Mouse (Mus musculus) lung, postnatal 0 days (tissue): ENCODE results near the gene Ggact. TPM values are rescaled to one million over a fixed set of nuclear protein-coding genes. Genes with fewer than 3 reads are reported as not detected.
A peak's percentile ranks its signal among the peaks of the same experiment; 100 is the strongest.

ENCODE experiments used
- ATAC-seq: fragments of 200-750 bp; cut with Nextera tagmentation; 2 replicates; pipeline ENCODE4 v1.8.0; 2017; ENCODE audit warnings: moderate library complexity
- DNase-seq: peaks from one replicate; pipeline ENCODE4 v3.0.0-alpha.2; 2016; ENCODE audit warnings: low spot score
- H3K27ac ChIP-seq: fragments of 300-500 bp; sonication (generic); 2 replicates; pipeline ENCODE4 v1.5.1; 2014; ENCODE audit warnings: antibody characterized with exemption, mild to moderate bottlenecking, low read length, mixed read lengths
- H3K27me3 ChIP-seq: fragments of 300-500 bp; sonication (generic); replicated peaks from 2 replicates; pipeline ENCODE4 v1.6.1; 2014; ENCODE audit warnings: low read length, mixed read lengths; ENCODE audit not compliant: insufficient read depth
- H3K36me3 ChIP-seq: fragments of 300-500 bp; sonication (generic); 2 replicates; pipeline ENCODE4 v1.6.1; 2014; ENCODE audit warnings: low read length, mixed read lengths; ENCODE audit not compliant: insufficient read depth
- H3K4me1 ChIP-seq: fragments of 300-500 bp; sonication (generic); 2 replicates; pipeline ENCODE4 v1.6.1; 2014; ENCODE audit warnings: antibody characterized with exemption, low read depth, low read length, mixed read lengths; ENCODE audit not compliant: insufficient read depth
- H3K4me2 ChIP-seq: fragments of 300-500 bp; sonication (generic); replicated peaks from 2 replicates; pipeline ENCODE4 v1.6.1; 2014; ENCODE audit warnings: low read depth, mild to moderate bottlenecking, low read length, moderate library complexity, mixed read lengths
- H3K4me3 ChIP-seq: fragments of 300-500 bp; sonication (generic); 2 replicates; pipeline ENCODE4 v1.5.1; 2014; ENCODE audit warnings: low read depth, low read length
- H3K9ac ChIP-seq: fragments of 300-500 bp; sonication (generic); replicated peaks from 2 replicates; pipeline ENCODE4 v1.6.1; 2014; ENCODE audit warnings: low read depth, mild to moderate bottlenecking
- H3K9me3 ChIP-seq: fragments of 300-500 bp; sonication (generic); 2 replicates; pipeline ENCODE4 v1.6.1; 2016; ENCODE audit warnings: low read length, mixed read lengths
- CTCF ChIP-seq: IDR thresholded peaks from 2 replicates; pipeline ENCODE4 v1.5.1; 2016; ENCODE audit warnings: antibody characterized with exemption, mild to moderate bottlenecking
- EP300 ChIP-seq: IDR thresholded peaks from 2 replicates; pipeline ENCODE4 v1.6.1; 2016; ENCODE audit warnings: antibody characterized with exemption, mild to moderate bottlenecking, control low read depth
- WGBS: fragments of 180-500 bp; shearing (Covaris S2); extraction: QIAGEN DNeasy Blood & Tissue Kit; methylation state at CpG from one replicate; pipeline ENCODE4 v1.1.7; 2014; 5-methylcytosine and 5-hydroxymethylcytosine counted together
- polyA plus RNA-seq: library from polyadenylated mRNA; unstranded; fragments of >200 nt; fragmentation: Nextera tagmentation; extraction: Ambion mirVana; gene quantifications from 2 replicates; pipeline ENCODE4 v1.2.1, GENCODE M21; 2015

Gene Ggact
- polyA plus RNA-seq, 1 experiment from 2014 or later, result 35.3 TPM

GRCm38 (mm10) chr14:122836221-122836620 is 77.3 kb downstream of the Ggact start:
- no peak for TF ChIP-seq EP300
- ATAC-seq (no peak), DNase-seq (no peak)
- 59% methylated on average over 4 of the region's 4 CpGs for WGBS
- H3K4me3 ChIP-seq, result no peak overlapping the region
- H3K9me3 ChIP-seq, result no peaks in the 10 kb centered on the region
- H3K36me3 ChIP-seq, result no peaks in the 10 kb centered on the region
- no peak overlapping the region for H3K27ac ChIP-seq
- H3K4me2 ChIP-seq, result no peak overlapping the region
- H3K27me3 ChIP-seq, result no peaks in the 10 kb centered on the region
- no peaks in the 10 kb centered on the region for H3K4me1 ChIP-seq
- no peak overlapping the region for H3K9ac ChIP-seq

DNA sequence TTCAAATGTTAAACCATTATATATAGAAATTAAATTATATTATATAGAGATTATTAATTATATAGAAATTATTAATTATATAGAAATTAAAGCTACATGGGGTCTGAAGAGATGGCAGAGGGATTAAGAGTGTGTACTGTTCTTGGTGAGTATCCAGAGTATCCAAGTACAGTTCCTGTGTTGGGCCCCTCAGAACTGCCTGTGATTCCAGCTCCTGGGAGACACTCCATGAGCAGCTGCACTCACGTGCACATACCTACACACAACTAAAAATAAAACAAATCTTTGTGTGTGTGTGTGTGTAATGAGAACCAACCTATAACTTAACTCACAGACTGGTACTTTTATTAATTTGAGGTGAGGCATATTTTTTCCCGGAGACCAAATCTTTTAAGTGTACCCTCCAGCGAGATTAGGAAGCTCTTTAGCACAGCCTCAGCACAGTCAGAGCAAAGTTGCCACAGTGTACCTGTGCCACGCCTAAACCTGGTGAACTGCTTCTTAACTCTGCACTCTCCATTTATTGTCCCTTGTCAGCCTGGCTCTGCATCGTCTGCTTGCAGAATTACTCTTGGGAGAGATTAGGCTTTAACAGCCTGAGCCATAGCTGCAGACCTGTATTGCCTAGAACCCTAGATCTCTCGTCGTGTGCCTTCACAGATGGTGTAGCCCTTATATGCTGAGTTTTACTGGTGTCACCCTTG is 77.9 kb downstream of the Ggact start:
- no peaks in the 10 kb centered on the region for H3K36me3 ChIP-seq
- H3K4me2 ChIP-seq, result no peak overlapping the region
- H3K27ac ChIP-seq, result no peak overlapping the region
- ATAC-seq, result no peak
- no peak for DNase-seq
- TF ChIP-seq CTCF, result no peak
- TF ChIP-seq EP300, result no peak
- H3K27me3 ChIP-seq, result no peaks in the 10 kb centered on the region
- H3K9ac ChIP-seq, result no peak overlapping the region
- no peak overlapping the region for H3K4me3 ChIP-seq
- no peaks in the 10 kb centered on the region for H3K4me1 ChIP-seq
- no peaks in the 10 kb centered on the region for H3K9me3 ChIP-seq
- 58% methylated on average over 7 of the region's 7 CpGs for WGBS

GRCm38 (mm10) chr14:122834753-122835152 is 78.8 kb downstream of the Ggact start:
- no peak overlapping the region for H3K4me3 ChIP-seq
- no peaks in the 10 kb centered on the region for H3K36me3 ChIP-seq
- no peak for ATAC-seq
- H3K4me1 ChIP-seq, result no peaks in the 10 kb centered on the region
- H3K27me3 ChIP-seq, result no peaks in the 10 kb centered on the region
- TF ChIP-seq CTCF (no peak), EP300 (no peak)
- H3K27ac ChIP-seq, result no peak overlapping the region
- no peak for DNase-seq
- no peaks in the 10 kb centered on the region for H3K9me3 ChIP-seq
- 92% methylated on average over 1 of the region's 1 CpGs for WGBS
- no peak overlapping the region for H3K4me2 ChIP-seq
- no peak overlapping the region for H3K9ac ChIP-seq

DNA sequence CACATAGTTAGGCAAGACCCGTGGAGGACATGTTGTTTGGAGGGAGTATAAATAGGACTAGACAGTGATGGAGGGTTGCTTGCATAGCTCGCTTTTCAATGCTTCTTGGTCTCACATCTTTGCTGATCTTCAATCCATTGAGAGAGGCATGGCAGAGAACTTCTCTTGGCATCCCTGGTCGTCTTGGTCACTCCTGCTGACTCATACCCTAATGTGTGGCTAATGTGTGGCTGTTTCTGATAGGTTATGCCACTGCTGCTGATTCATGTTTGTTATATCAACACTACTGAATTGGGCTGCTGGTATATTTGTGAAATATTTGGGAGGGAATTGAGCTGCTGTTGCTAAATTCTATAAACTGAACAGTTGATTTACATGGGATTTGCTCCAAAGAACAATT is 79.9 kb downstream of the Ggact start:
- Histone ChIP-seq H3K36me3 (no peaks in the 10 kb centered on the region), H3K27ac (no peak overlapping the region), H3K9ac (no peak overlapping the region), H3K4me3 (no peak overlapping the region), H3K4me1 (no peaks in the 10 kb centered on the region), H3K4me2 (no peak overlapping the region), H3K27me3 (no peaks in the 10 kb centered on the region), H3K9me3 (no peaks in the 10 kb centered on the region)
- DNase-seq (no peak), ATAC-seq (no peak)
- TF ChIP-seq CTCF (no peak), EP300 (no peak)
- 73% methylated on average over 3 of the region's 3 CpGs for WGBS

DNA sequence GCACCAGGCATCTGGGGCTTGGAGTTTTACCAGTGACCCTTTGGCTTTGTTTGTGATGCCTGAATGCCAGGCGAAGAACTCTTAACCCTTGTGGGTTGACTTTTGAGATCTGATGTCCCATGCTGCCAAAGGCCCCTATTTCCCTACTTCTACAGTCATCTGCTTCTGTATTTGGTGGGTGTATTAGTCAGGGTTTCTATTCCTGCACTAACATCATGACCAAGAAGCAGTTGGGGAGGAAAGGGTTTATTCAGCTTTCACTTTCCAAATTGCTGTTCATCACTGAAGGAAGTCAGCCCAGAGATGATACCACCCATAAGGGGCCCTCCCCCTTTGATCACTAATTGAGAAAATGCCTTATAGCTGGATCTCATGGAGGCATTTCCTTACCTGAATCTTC is 83.1 kb downstream of the Ggact start:
- Histone ChIP-seq H3K27ac (no peak overlapping the region), H3K9ac (no peak overlapping the region), H3K4me3 (no peak overlapping the region), H3K4me2 (no peak overlapping the region), H3K36me3 (no peaks in the 10 kb centered on the region), H3K27me3 (no peaks in the 10 kb centered on the region), H3K9me3 (no peaks in the 10 kb centered on the region), H3K4me1 (no peaks in the 10 kb centered on the region)
- TF ChIP-seq EP300 (no peak), CTCF (no peak)
- DNase-seq, result no peak
- ATAC-seq, result no peak
- WGBS, result 86% methylated on average over 1 of the region's 1 CpGs

GRCm38 (mm10) chr14:122825464-122825863 is 88.1 kb downstream of the Ggact start:
- no peaks in the 10 kb centered on the region for H3K36me3 ChIP-seq
- no peaks in the 10 kb centered on the region for H3K27me3 ChIP-seq
- no peaks in the 10 kb centered on the region for H3K9me3 ChIP-seq
- H3K4me3 ChIP-seq, result no peak overlapping the region
- no peak overlapping the region for H3K4me2 ChIP-seq
- TF ChIP-seq CTCF, result no peak
- no peak for TF ChIP-seq EP300
- DNase-seq (no peak), ATAC-seq (peak; percentile 25; the same call in 1 of the 2 replicates)
- no peak overlapping the region for H3K9ac ChIP-seq
- no peak overlapping the region for H3K27ac ChIP-seq
- no peaks in the 10 kb centered on the region for H3K4me1 ChIP-seq
- 74% methylated on average over 2 of the region's 2 CpGs for WGBS

DNA sequence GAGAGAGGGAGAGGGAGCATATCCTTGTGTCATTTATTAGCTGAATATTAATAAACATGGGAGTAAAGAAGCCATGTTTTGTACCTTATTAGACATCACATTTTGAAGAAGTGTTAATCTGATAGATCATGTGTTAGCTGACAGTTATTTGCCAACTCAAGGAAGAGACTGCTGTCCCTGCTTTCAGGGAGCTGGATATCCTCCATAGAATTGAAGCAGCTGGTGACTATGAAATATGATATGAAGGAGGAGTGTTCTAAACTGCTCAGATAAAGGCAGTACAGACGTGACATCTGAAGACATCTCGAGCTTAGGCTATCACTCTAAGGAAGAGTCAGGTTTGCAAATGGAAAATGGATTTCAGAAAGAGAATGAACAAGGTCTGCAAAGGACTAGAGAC is 89.8 kb downstream of the Ggact start:
- WGBS, result 44% methylated on average over 2 of the region's 2 CpGs
- H3K27ac ChIP-seq, result no peak overlapping the region
- no peak overlapping the region for H3K4me2 ChIP-seq
- TF ChIP-seq EP300 (no peak), CTCF (no peak)
- no peaks in the 10 kb centered on the region for H3K4me1 ChIP-seq
- no peak for ATAC-seq
- H3K27me3 ChIP-seq, result no peaks in the 10 kb centered on the region
- DNase-seq, result no peak
- no peak overlapping the region for H3K4me3 ChIP-seq
- no peak overlapping the region for H3K9ac ChIP-seq
- H3K36me3 ChIP-seq, result no peaks in the 10 kb centered on the region
- no peaks in the 10 kb centered on the region for H3K9me3 ChIP-seq
